Mouse (Mus musculus): ENCODE measurements around the gene Zfp422. TPM values are rescaled to one million over a fixed set of nuclear protein-coding genes. Genes with fewer than 3 reads are reported as not detected.

The Zfp422 gene
- polyA plus RNA-seq, 1 experiment from 2014 or later, result 22.7 TPM

DNA sequence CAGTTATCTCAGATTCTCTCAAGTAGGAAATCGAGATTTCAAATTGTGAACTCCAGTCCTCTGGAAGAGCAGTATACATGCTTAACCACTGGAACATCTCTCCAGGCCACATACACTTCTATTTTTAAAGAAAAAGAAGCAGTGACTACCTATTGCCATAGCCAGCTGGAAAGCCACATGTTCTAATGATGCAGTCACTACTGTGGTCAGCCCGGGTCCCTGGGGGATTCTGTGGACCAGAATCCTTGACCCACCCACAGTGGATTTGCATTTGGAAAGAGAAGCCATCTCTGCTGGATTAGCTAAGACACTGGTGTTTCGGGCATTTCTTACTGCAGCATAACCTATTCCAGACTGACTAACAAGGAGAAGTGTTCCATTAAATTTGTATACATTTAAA lies 38.6 kb upstream of the Zfp422 start:
- H3K27ac ChIP-seq (replicated peaks), result no peak overlapping the region
- no peaks in the 10 kb centered on the region for H3K9me3 ChIP-seq (replicated peaks)
- H3K36me3 ChIP-seq (replicated peaks), result no peaks in the 10 kb centered on the region
- no peak overlapping the region for H3K4me2 ChIP-seq
- no peak overlapping the region for H3K9ac ChIP-seq
- no peak overlapping the region for H3K4me3 ChIP-seq (replicated peaks)
- peaks cover 8% of the 10 kb centered on the region; the same call in 1 of the 2 replicates for H3K4me1 ChIP-seq (replicated peaks)
- no peak for ATAC-seq (ENCODE audit: insufficient read depth)
- H3K27me3 ChIP-seq, result no peaks in the 10 kb centered on the region; the same call in 1 of the 2 replicates
- WGBS (ENCODE audit: insufficient replicate concordance), result 53% methylated on average over 3 of the region's 3 CpGs

DNA sequence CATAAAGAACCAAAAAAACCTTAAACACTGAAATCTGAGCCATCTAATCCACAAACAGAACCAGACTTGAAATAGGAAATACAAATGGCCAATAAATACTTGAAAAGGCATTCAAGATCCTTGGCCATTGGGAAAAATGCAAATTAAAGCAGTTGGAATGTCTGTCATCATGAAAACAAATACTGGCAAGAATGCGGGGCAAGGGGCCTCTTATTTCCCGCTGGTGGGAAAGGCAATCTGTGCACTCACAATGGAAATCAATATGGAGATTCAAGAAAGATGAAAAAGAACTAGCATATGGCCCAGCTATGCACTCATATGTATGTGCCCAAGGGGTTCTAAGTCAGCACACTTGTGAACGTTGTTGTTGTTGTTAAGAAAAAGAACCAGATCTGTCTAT lies 38.1 kb upstream of the Zfp422 start:
- Histone ChIP-seq H3K9ac (no peak overlapping the region), H3K4me1 (replicated peaks) (peaks cover 8% of the 10 kb centered on the region; the same call in 1 of the 2 replicates), H3K4me3 (replicated peaks) (no peak overlapping the region), H3K4me2 (no peak overlapping the region), H3K27ac (replicated peaks) (no peak overlapping the region), H3K9me3 (replicated peaks) (no peaks in the 10 kb centered on the region), H3K36me3 (replicated peaks) (no peaks in the 10 kb centered on the region), H3K27me3 (no peaks in the 10 kb centered on the region)
- ATAC-seq (ENCODE audit: insufficient read depth), result no peak
- WGBS (ENCODE audit: insufficient replicate concordance), result 55% methylated on average over 3 of the region's 3 CpGs

DNA sequence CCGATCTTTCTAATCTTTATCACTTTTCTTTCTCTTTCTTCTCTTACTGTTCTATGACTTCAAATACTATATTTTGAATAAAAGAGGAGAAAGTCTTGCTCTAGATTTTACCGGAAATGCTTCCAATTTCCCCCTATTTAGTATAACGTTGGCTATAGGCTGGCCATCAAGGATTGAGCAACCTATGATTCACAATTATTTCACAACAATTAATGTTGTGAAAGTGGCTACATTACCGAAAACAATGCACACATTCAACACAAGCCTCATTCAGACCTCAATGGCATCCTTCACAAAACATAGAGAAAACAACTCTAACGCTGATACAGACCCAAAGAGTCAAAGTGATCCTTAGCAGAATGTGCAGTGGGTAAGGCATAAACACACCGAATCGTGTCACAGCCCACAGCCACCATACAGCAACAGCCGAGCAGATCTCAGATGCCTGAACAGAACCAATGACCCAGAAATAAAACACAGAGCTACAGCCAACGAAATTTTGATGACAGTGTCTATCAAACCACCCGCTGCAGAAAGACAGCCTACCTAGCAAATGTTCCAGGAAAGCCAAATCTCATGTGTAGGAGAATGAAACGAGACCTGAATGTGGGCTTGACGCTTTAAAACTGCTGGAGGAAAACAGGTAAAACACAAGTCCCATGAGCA lies 37.4 kb upstream of the Zfp422 start:
- H3K4me1 ChIP-seq (replicated peaks), result peaks cover 8% of the 10 kb centered on the region; the same call in 1 of the 2 replicates
- 62% methylated on average over 12 of the region's 12 CpGs for WGBS (ENCODE audit: insufficient replicate concordance)
- ATAC-seq (ENCODE audit: insufficient read depth), result no peak
- no peak overlapping the region for H3K9ac ChIP-seq
- no peaks in the 10 kb centered on the region for H3K27me3 ChIP-seq
- H3K4me2 ChIP-seq, result no peak overlapping the region
- H3K36me3 ChIP-seq (replicated peaks), result no peaks in the 10 kb centered on the region
- no peaks in the 10 kb centered on the region for H3K9me3 ChIP-seq (replicated peaks)
- H3K27ac ChIP-seq (replicated peaks), result no peak overlapping the region
- no peak overlapping the region for H3K4me3 ChIP-seq (replicated peaks)

DNA sequence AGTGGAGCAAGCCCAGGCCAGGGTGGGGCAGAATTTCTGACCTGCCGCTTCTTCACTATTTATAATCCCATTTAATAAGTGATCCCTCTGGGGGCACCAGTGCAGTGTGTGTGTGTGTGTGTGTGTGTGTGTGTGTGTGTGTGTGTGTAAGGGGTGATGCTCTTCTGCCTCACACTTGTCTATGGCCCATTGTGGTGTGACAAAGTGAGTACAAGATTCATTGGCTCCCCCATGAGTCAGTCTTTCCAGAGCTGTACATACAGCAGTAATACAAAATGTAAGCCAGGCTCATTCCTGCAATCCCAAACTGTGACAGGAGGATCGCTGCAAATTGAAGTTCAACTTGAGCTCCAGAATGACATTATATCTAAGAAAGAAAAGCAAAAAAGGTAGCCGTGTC lies 36.0 kb upstream of the Zfp422 start:
- H3K27me3 ChIP-seq, result no peaks in the 10 kb centered on the region
- H3K9me3 ChIP-seq (replicated peaks), result no peaks in the 10 kb centered on the region
- no peaks in the 10 kb centered on the region for H3K36me3 ChIP-seq (replicated peaks)
- H3K4me2 ChIP-seq, result no peak overlapping the region
- H3K4me3 ChIP-seq (replicated peaks), result no peak overlapping the region
- peaks cover 8% of the 10 kb centered on the region; the same call in 1 of the 2 replicates for H3K4me1 ChIP-seq (replicated peaks)
- H3K9ac ChIP-seq, result no peak overlapping the region
- H3K27ac ChIP-seq (replicated peaks), result no peak overlapping the region
- ATAC-seq (ENCODE audit: insufficient read depth), result no peak
- 58% methylated on average over 3 of the region's 3 CpGs for WGBS (ENCODE audit: insufficient replicate concordance)

DNA sequence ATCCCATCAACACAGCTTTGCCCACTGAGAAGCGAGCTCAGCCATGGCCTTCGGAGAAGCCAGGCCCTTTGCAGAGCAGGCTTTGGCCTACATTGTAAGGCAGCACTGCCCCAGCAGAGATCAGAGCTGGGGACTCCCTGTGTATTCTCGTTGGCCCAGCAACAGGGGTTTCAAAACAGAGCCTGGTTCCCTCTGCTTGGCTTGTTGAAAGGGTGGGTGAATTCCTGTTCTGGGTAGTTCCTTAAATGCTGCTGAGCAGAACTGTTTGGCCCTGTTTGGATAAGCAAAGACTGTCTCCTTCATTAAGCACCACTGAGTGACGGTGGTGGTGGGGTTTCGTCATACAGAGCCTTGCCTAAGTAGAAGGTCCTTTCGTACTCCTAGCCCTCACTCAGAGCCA lies 35.2 kb upstream of the Zfp422 start:
- no peaks in the 10 kb centered on the region for H3K36me3 ChIP-seq (replicated peaks)
- ATAC-seq (ENCODE audit: insufficient read depth), result no peak
- H3K27ac ChIP-seq (replicated peaks), result no peak overlapping the region
- H3K9me3 ChIP-seq (replicated peaks), result no peaks in the 10 kb centered on the region
- H3K4me2 ChIP-seq, result no peak overlapping the region
- no peak overlapping the region for H3K9ac ChIP-seq
- no peaks in the 10 kb centered on the region for H3K27me3 ChIP-seq
- H3K4me3 ChIP-seq (replicated peaks), result no peak overlapping the region
- 0 out of 2 replicates have a peak, but pooled peaks cover 5% of the 10 kb centered on the region for H3K4me1 ChIP-seq (replicated peaks)
- 47% methylated on average over 6 of the region's 6 CpGs for WGBS (ENCODE audit: insufficient replicate concordance)

DNA sequence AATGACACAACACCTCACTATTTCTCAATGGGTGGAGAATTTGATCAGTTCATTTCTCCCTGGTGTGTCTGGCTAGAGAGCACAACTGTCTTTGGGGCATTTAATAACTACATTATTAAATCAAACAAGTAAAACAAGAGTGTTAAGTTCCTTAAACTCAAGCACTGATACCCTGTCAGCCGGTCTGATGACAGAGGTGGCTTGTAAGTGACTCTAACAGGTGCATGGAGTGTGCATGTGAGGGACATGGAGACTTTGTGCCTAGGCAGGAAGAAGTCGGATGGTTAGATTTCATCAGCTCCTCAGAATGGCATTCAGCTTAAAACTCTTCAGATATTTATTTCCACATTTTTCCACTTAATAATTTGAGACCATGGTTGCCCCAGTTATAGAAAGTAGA lies 34.6 kb upstream of the Zfp422 start:
- Histone ChIP-seq H3K36me3 (replicated peaks) (no peaks in the 10 kb centered on the region), H3K4me3 (replicated peaks) (no peak overlapping the region), H3K9ac (no peak overlapping the region), H3K4me1 (replicated peaks) (0 out of 2 replicates have a peak, but pooled peaks cover 3% of the 10 kb centered on the region), H3K9me3 (replicated peaks) (no peaks in the 10 kb centered on the region), H3K27ac (replicated peaks) (no peak overlapping the region), H3K27me3 (no peaks in the 10 kb centered on the region), H3K4me2 (no peak overlapping the region)
- no peak for ATAC-seq (ENCODE audit: insufficient read depth)
- 59% methylated on average over 2 of the region's 2 CpGs for WGBS (ENCODE audit: insufficient replicate concordance)

DNA sequence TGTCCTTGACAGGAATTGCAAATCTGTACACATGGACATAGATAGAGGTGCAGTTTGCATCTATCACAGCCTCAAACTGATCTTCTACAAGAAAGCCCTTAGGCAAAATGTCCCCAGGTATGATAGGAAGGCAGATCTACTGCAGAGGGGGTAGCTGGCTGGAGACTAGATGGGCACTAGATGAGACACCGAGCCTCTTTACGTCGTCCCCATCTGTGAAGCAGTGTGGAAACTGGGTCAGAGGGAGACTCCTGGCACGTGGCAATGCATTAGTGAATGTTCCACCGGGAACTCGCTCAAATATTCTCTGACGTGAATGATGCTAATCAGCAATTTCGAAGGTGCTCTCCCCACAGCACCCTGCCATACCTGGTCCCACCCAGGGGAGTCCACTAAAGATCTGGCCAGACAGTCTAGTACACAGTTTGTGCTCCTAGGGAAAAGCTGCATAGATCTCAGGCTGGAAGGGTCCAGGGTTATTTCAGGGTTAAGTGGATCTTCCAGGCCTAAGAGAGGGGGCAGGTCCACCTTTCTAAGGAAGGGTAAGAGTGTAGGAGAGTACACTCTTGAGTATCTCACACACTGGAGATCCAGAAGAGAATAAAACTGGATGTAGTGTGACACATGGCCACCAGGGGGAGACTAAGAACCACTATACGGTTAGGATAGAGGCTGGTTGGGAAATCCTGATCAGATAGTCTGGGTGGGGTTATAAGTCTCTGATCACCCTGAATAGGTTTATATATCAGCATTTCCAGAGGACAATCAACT lies 25.1 kb upstream of the Zfp422 start:
- no peak overlapping the region for H3K4me2 ChIP-seq
- ATAC-seq (ENCODE audit: insufficient read depth), result peak; percentile 14; the same call in 1 of the 2 replicates
- no peaks in the 10 kb centered on the region for H3K36me3 ChIP-seq (replicated peaks)
- H3K27ac ChIP-seq (replicated peaks), result no peak overlapping the region
- WGBS (ENCODE audit: insufficient replicate concordance), result 46% methylated on average over 9 of the region's 9 CpGs
- H3K4me3 ChIP-seq (replicated peaks), result no peak overlapping the region
- H3K9ac ChIP-seq, result no peak overlapping the region
- peaks cover 12% of the 10 kb centered on the region for H3K4me1 ChIP-seq (replicated peaks)
- no peaks in the 10 kb centered on the region for H3K27me3 ChIP-seq
- H3K9me3 ChIP-seq (replicated peaks), result no peaks in the 10 kb centered on the region

DNA sequence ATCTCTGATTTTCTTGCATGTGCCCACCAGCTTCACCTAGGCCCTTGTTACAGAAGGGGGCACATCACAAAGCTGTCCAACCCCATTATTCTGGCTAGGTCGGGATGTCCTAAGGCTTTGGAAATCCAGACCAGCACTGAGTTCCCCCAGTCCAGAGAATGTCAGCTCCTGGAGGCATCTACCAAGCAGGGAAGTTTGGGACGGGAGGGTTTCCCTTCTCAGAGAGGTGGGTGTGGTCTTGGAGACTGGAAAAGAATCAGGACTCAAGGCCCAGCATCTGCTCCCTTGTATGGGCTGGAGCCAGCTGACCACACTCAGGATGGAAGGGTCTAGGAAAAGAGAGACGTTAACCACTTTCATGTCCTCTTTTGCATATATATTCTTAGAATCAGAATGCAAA lies 24.4 kb upstream of the Zfp422 start:
- H3K27me3 ChIP-seq, result no peaks in the 10 kb centered on the region
- H3K36me3 ChIP-seq (replicated peaks), result no peaks in the 10 kb centered on the region
- no peak overlapping the region for H3K4me3 ChIP-seq (replicated peaks)
- peaks cover 12% of the 10 kb centered on the region for H3K4me1 ChIP-seq (replicated peaks)
- 42% methylated on average over 3 of the region's 3 CpGs for WGBS (ENCODE audit: insufficient replicate concordance)
- H3K27ac ChIP-seq (replicated peaks), result no peak overlapping the region
- H3K9me3 ChIP-seq (replicated peaks), result no peaks in the 10 kb centered on the region
- no peak overlapping the region for H3K4me2 ChIP-seq
- H3K9ac ChIP-seq, result no peak overlapping the region
- no peak for ATAC-seq (ENCODE audit: insufficient read depth)

DNA sequence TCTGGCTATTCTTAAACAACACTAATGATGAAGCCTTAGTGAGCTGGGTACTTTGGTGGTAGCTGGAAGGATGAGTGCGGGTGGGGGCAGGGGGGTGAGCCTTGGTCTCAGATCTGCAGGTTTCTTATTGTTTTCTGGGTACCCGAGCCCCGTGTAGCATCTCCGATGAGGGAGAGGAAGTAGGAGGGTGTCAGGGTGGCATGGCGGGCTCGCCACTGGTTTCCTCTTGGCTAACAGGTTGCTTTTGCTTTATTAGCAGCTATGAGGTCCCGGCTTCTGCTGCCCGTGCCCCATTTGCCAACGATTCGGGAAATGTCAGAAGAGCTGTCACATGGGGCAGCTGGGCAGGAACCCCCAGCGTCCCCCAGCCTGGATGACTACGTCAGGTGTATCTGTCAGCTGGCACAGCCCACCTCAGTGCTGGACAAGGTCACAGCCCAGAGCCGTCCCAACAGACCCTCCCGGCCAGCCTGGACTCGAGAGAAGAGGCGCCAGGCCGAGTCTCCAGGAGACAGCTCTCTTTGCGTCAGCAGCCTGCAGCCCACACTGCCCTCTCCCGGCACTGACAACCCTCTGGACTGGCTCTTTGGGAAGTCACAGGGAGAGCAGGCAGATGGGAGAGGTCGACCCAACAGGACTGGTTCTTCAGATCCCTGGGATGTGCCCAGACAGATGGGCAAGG lies 22.8 kb upstream of the Zfp422 start:
- peak overlapping the region; percentile 54 for H3K4me2 ChIP-seq
- 0 out of 2 replicates have a peak overlapping the region, but pooled peaks have one; percentile 9 for H3K27ac ChIP-seq (replicated peaks)

DNA sequence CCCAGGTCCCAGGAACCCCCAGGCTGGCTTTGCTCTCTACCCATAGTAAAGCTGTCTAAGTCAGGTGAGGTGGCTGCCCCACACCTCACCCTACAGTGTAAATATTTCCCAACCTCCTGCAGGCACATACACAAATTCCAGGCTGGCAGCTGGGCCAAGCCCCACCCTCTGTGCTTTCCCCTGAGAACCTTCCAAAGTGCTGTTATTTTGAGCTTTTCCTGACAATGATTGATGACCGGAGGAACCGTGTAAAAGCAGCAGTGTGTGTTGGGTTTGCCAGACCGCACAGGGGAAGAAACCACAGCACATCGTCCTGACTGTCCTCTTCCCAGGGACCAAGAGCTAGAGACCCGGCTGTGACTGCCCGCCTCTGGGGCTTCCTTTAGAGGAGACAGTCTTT lies 21.6 kb upstream of the Zfp422 start, which contains the start of gene Depp1:
Gene Depp1 (plus strand): TSS at position 204 of the 400 bp plus-strand sequence.
- Histone ChIP-seq H3K9me3 (replicated peaks) (no peaks in the 10 kb centered on the region), H3K4me1 (replicated peaks) (peaks cover 12% of the 10 kb centered on the region), H3K4me2 (peak within 1 kb of the TSS; percentile 54), H3K27me3 (no peaks in the 10 kb centered on the region), H3K9ac (no peak within 1 kb of the TSS; the same call in 1 of the 2 replicates), H3K36me3 (replicated peaks) (no peaks in the 10 kb centered on the region), H3K4me3 (replicated peaks) (peak within 1 kb of the TSS; percentile 40), H3K27ac (replicated peaks) (peak within 1 kb of the TSS; percentile 74)
- WGBS (ENCODE audit: insufficient replicate concordance), result 7% methylated on average over 6 of the region's 6 CpGs
- ATAC-seq (ENCODE audit: insufficient read depth), result peak; percentile 77

More for the DNA sequence above, 22.8 kb upstream of the Zfp422 start:
- Histone ChIP-seq H3K9ac (no peak overlapping the region; the same call in 1 of the 2 replicates), H3K9me3 (replicated peaks) (no peaks in the 10 kb centered on the region), H3K27me3 (no peaks in the 10 kb centered on the region), H3K4me1 (replicated peaks) (peaks cover 12% of the 10 kb centered on the region), H3K36me3 (replicated peaks) (no peaks in the 10 kb centered on the region), H3K4me3 (replicated peaks) (peak overlapping the region; percentile 40)
- 33% methylated on average over 20 of the region's 20 CpGs for WGBS (ENCODE audit: insufficient replicate concordance)
- no peak for ATAC-seq (ENCODE audit: insufficient read depth)

DNA sequence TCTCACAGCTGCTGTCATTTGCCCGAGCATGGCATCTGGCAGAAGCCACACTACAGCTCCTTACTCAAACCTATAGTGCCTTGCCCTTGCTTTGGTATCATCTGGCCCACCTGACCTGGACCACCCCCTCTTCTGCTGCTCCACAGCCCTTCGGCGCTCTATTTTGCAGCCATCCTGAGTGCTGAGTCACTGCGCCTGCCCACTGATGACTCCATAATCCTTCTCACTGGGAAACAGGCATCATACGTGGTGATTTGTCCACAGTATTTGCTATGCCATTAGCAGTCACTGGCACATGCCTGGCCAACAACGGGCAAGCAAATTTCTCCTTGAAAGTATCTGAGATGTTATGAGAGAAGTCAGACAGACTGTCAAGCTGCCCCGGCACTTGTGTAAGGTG lies 21.0 kb upstream of the Zfp422 start:
- no peak for ATAC-seq (ENCODE audit: insufficient read depth)
- 35% methylated on average over 7 of the region's 7 CpGs for WGBS (ENCODE audit: insufficient replicate concordance)
- H3K27ac ChIP-seq (replicated peaks), result peak overlapping the region; percentile 60; the same call in 1 of the 2 replicates

More for the DNA sequence above, 21.0 kb upstream of the Zfp422 start:
- Histone ChIP-seq H3K4me1 (replicated peaks) (peaks cover 12% of the 10 kb centered on the region), H3K4me3 (replicated peaks) (no peak overlapping the region), H3K9me3 (replicated peaks) (no peaks in the 10 kb centered on the region), H3K36me3 (replicated peaks) (no peaks in the 10 kb centered on the region), H3K9ac (no peak overlapping the region), H3K4me2 (no peak overlapping the region), H3K27me3 (no peaks in the 10 kb centered on the region)

Measured in liver, embryonic 15.5 days (tissue).